13 mouse cellular contexts compared by ENCODE assay signal in the genomic region with DNA sequence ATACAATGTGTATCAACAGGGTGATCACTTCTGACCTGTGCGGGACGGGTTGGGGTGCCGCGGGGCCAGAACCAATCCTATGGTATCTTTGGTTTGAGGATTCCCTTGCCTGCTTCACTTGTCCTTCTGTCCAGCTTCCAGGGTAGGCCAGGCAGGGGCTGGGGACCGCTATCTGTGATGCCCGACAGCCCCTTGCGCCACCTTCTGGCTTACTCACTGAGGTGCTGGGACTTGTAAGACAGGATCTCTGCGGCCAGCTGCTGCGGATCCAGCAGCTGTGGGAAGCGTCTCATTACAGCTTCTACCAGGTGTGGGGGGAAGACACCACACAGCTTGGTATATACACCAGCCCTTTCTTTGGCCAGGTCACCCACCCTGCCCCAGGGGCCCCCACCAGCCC. TPM values are rescaled to one million over a fixed set of nuclear protein-coding genes. Genes with fewer than 3 reads are reported as not detected.
A peak's percentile ranks its signal among the peaks of the same experiment; 100 is the strongest.
DNase-seq lines count a peak whose midpoint lies in the region; ATAC-seq and TF ChIP-seq lines count a peak whose summit lies in the region.
"Had no signal": no experiment of that assay in that cellular context is flagged by ENCODE, and none has a peak within 500 bp of the region (broad histone marks: within the 10 kb centered on the region; RNA-seq: fewer than 3 reads in every experiment).

No protein-coding gene starts in this region.

- TF ChIP-seq CTCF in ES-Bruce4 (IDR thresholded peaks at IDR 0.05; ENCODE audit: low read depth, low read length), result peak; percentile 56
- no peak for TF ChIP-seq CTCF in kidney, adult 2 months (conservative IDR thresholded peaks at IDR 0.05; ENCODE audit: insufficient read depth, insufficient read length, low read depth, low read length)

- no peak overlapping the region for H3K9ac ChIP-seq in kidney, embryonic 14.5 days (ENCODE audit: low read depth, low read length)
- H3K9ac ChIP-seq in ES-Bruce4 (ENCODE audit: low read depth, poor library complexity, severe bottlenecking), result no peak overlapping the region
- H3K9ac ChIP-seq: heart, embryonic 12.5 days; liver, embryonic 15.5 days had no signal

- no peaks in the 10 kb centered on the region for H3K36me3 ChIP-seq in kidney, embryonic 14.5 days (ENCODE audit: control insufficient read depth, insufficient read depth, low read length)
- H3K36me3 ChIP-seq in ES-Bruce4 (ENCODE audit: control insufficient read depth, insufficient read depth, low read length, poor library complexity, severe bottlenecking), result peaks cover 8% of the 10 kb centered on the region
- no peaks in the 10 kb centered on the region for H3K36me3 ChIP-seq in limb, embryonic 10.5 days
- no peaks in the 10 kb centered on the region for H3K36me3 ChIP-seq in kidney, adult 2 months (ENCODE audit: control insufficient read depth, insufficient read depth, low read length)

- no peak overlapping the region for H3K4me2 ChIP-seq in kidney, embryonic 14.5 days (replicated peaks; ENCODE audit: low read depth, low read length)
- H3K4me2 ChIP-seq: heart, embryonic 12.5 days; liver, embryonic 15.5 days had no signal

- ATAC-seq in kidney, embryonic 14.5 days (ENCODE audit: low FRiP score, low TSS enrichment), result 0 out of 2 replicates have a peak, but pooled peaks have one; percentile 5

- no peak overlapping the region for H3K4me3 ChIP-seq in kidney, embryonic 14.5 days (ENCODE audit: low read length)
- no peak overlapping the region for H3K4me3 ChIP-seq in ES-Bruce4 (ENCODE audit: low read depth, low read length)
- no peak overlapping the region for H3K4me3 ChIP-seq in limb, embryonic 10.5 days
- no peak overlapping the region for H3K4me3 ChIP-seq in kidney, adult 2 months (ENCODE audit: insufficient read depth, low read depth, low read length)
- H3K4me3 ChIP-seq: erythroblast, embryonic 14.5 days; heart, embryonic 12.5 days; liver, embryonic 15.5 days had no signal

- H3K27me3 ChIP-seq in kidney, embryonic 14.5 days (ENCODE audit: control insufficient read depth, insufficient read depth, low read length), result no peaks in the 10 kb centered on the region
- no peaks in the 10 kb centered on the region for H3K27me3 ChIP-seq in ES-Bruce4 (ENCODE audit: control insufficient read depth, insufficient read depth, low read length, poor library complexity, severe bottlenecking)
- H3K27me3 ChIP-seq in limb, embryonic 10.5 days (ENCODE audit: low read depth, poor library complexity, severe bottlenecking), result peaks cover 27% of the 10 kb centered on the region
- H3K27me3 ChIP-seq in kidney, adult 2 months (replicated peaks; ENCODE audit: control insufficient read depth, insufficient read depth, low read length), result no peaks in the 10 kb centered on the region
- H3K27me3 ChIP-seq: heart, embryonic 12.5 days; liver, embryonic 15.5 days had no signal

- DNase-seq in kidney, adult 18-20 months, result no peak
- DNase-seq in 416B (ENCODE audit: low read depth), result peak; percentile 31
- peak; percentile 64 for DNase-seq in limb, embryonic 10.5 days (ENCODE audit: low spot score)
- no peak for DNase-seq in frontal cortex, postnatal 10 days (ENCODE audit: low spot score in 2 of 2)
- no peak for DNase-seq in lung, postnatal 25 days (ENCODE audit: low spot score)
- no peak for DNase-seq in kidney, adult 2 months
- DNase-seq: cerebellum, adult 11-12 months; kidney, adult 8-10 months had no signal

- H3K4me1 ChIP-seq in kidney, embryonic 14.5 days (ENCODE audit: control insufficient read depth, insufficient read depth, low read length), result peaks cover 22% of the 10 kb centered on the region
- peaks cover 10% of the 10 kb centered on the region for H3K4me1 ChIP-seq in ES-Bruce4 (ENCODE audit: control insufficient read depth, insufficient read depth, low read length)
- H3K4me1 ChIP-seq in limb, embryonic 10.5 days, result peaks cover 48% of the 10 kb centered on the region
- H3K4me1 ChIP-seq in kidney, adult 2 months (ENCODE audit: control insufficient read depth, insufficient read depth, low read length), result peaks cover 47% of the 10 kb centered on the region

- no peak overlapping the region for H3K27ac ChIP-seq in kidney, embryonic 14.5 days (ENCODE audit: low read depth, low read length)
- H3K27ac ChIP-seq in ES-Bruce4 (ENCODE audit: insufficient read depth, low read length), result no peak overlapping the region
- no peak overlapping the region for H3K27ac ChIP-seq in limb, embryonic 10.5 days
- no peak overlapping the region for H3K27ac ChIP-seq in kidney, adult 2 months (ENCODE audit: insufficient read depth, low read depth, low read length)
- H3K27ac ChIP-seq: liver, embryonic 15.5 days had no signal

- WGBS in kidney, embryonic 14.5 days, result 31% methylated on average over 10 of the region's 10 CpGs
- WGBS in limb, embryonic 10.5 days, result 24% methylated on average over 10 of the region's 10 CpGs
- 73% methylated on average over 10 of the region's 10 CpGs for WGBS in kidney, adult 2 months

- H3K9me3 ChIP-seq in kidney, embryonic 14.5 days (ENCODE audit: control insufficient read depth, low read length), result no peaks in the 10 kb centered on the region
- H3K9me3 ChIP-seq in ES-Bruce4 (replicated peaks; ENCODE audit: control insufficient read depth, insufficient read depth, low read length, poor library complexity, severe bottlenecking), result no peaks in the 10 kb centered on the region
- no peaks in the 10 kb centered on the region for H3K9me3 ChIP-seq in limb, embryonic 10.5 days (replicated peaks)
- H3K9me3 ChIP-seq: heart, embryonic 12.5 days; liver, embryonic 15.5 days had no signal

- TF ChIP-seq POLR2A in ES-Bruce4 (IDR thresholded peaks at IDR 0.05; ENCODE audit: insufficient read depth, low read length), result no peak
- no peak for TF ChIP-seq POLR2A in kidney, adult 2 months (IDR thresholded peaks at IDR 0.05; ENCODE audit: low read depth, low read length)

- TF ChIP-seq EP300 in ES-Bruce4 (IDR thresholded peaks at IDR 0.05; ENCODE audit: insufficient read depth, low read depth, low read length), result no peak

RNA-seq across cellular contexts. Expression of a gene that starts 8.6 kb away (rescaled TPM):
- polyA plus RNA-seq in kidney, embryonic 14.5 days (2014; fragmentation: Nextera tagmentation; extraction: Ambion mirVana), result 0.60 and 0.61 TPM in 2 replicates
- polyA plus RNA-seq in ES-Bruce4 (2011; ENCODE audit: insufficient read depth, insufficient read length, low read depth, missing spikeins), result 3.6 and 4.7 TPM in 2 replicates
- 0.23 and 0.58 TPM in 2 replicates for polyA plus RNA-seq in limb, embryonic 10.5 days (2016; fragmentation: Nextera tagmentation; extraction: Ambion mirVana)
- polyA plus RNA-seq in kidney, adult 2 months (2012; rRNA removed), result 4.4 and 5.3 TPM in 2 replicates

RNA-seq across cellular contexts. Expression of a gene that starts 34.1 kb away (rescaled TPM):
- polyA plus RNA-seq in kidney, embryonic 14.5 days (2014; fragmentation: Nextera tagmentation; extraction: Ambion mirVana), result 64.3 and 72.1 TPM in 2 replicates
- 35.2 and 39.6 TPM in 2 replicates for polyA plus RNA-seq in ES-Bruce4 (2011; ENCODE audit: insufficient read depth, insufficient read length, low read depth, missing spikeins)
- polyA plus RNA-seq in limb, embryonic 10.5 days (2016; fragmentation: Nextera tagmentation; extraction: Ambion mirVana), result 64.2 and 70.9 TPM in 2 replicates
- 10.8 and 17.5 TPM in 2 replicates for polyA plus RNA-seq in kidney, adult 2 months (2012; rRNA removed)

RNA-seq across cellular contexts. Expression of a gene that starts 52.6 kb away (rescaled TPM):
- polyA plus RNA-seq in kidney, embryonic 14.5 days (2014; fragmentation: Nextera tagmentation; extraction: Ambion mirVana), result 30.6 and 36.9 TPM in 2 replicates
- 20.0 and 23.8 TPM in 2 replicates for polyA plus RNA-seq in ES-Bruce4 (2011; ENCODE audit: insufficient read depth, insufficient read length, low read depth, missing spikeins)
- 35.5 and 35.7 TPM in 2 replicates for polyA plus RNA-seq in limb, embryonic 10.5 days (2016; fragmentation: Nextera tagmentation; extraction: Ambion mirVana)
- polyA plus RNA-seq in kidney, adult 2 months (2012; rRNA removed), result 7.3 and 8.3 TPM in 2 replicates

RNA-seq across cellular contexts. Expression of a gene that starts 53.6 kb away (rescaled TPM):
- 0.11 TPM in 1 of 2 replicates, not detected in the other for polyA plus RNA-seq in kidney, embryonic 14.5 days (2014; fragmentation: Nextera tagmentation; extraction: Ambion mirVana)
- not detected in 2 replicates for polyA plus RNA-seq in ES-Bruce4 (2011; ENCODE audit: insufficient read depth, insufficient read length, low read depth, missing spikeins)
- 0.09 and 0.15 TPM in 2 replicates for polyA plus RNA-seq in limb, embryonic 10.5 days (2016; fragmentation: Nextera tagmentation; extraction: Ambion mirVana)
- polyA plus RNA-seq in kidney, adult 2 months (2012; rRNA removed), result 0.44 and 0.48 TPM in 2 replicates
- polyA plus RNA-seq: erythroblast, embryonic 14.5 days; liver, embryonic 15.5 days had no signal

Comparison
In these comparisons a context has a peak if more than half of its experiments do, and no peak if none do; other contexts are left out.
1. DNase-seq: peak in 416B (single experiment) and limb, embryonic 10.5 days (single experiment); none in kidney, adult 18-20 months (single experiment), frontal cortex, postnatal 10 days (0 of 2), lung, postnatal 25 days (single experiment) and kidney, adult 2 months (single experiment).